Mouse (Mus musculus) thymus, adult 2 months (tissue): Measurements from ENCODE around the gene Cspg5. TPM values are rescaled to one million over a fixed set of nuclear protein-coding genes. Genes with fewer than 3 reads are reported as not detected.

Source experiments
- DNase-seq: peaks from one replicate; pipeline ENCODE4 v3.0.0; 2021
- H3K27ac ChIP-seq: fragments of 200-500 bp; 2 replicates; pipeline ENCODE4 v1.5.1; 2012; ENCODE audit warnings: low read length, control low read depth; ENCODE audit not compliant: control insufficient read depth, insufficient read depth
- H3K27me3 ChIP-seq: fragments of 200-500 bp; 2 replicates; pipeline ENCODE4 v1.6.1; 2012; ENCODE audit warnings: mild to moderate bottlenecking, low read length, moderate library complexity, mixed read lengths; ENCODE audit not compliant: control insufficient read depth, insufficient read depth
- H3K36me3 ChIP-seq: fragments of 200-500 bp; 2 replicates; pipeline ENCODE4 v1.6.1; 2012; ENCODE audit warnings: mild to moderate bottlenecking, low read length, moderate library complexity; ENCODE audit not compliant: control insufficient read depth, insufficient read depth
- H3K4me1 ChIP-seq: fragments of 200-500 bp; replicated peaks from 2 replicates; pipeline ENCODE4 v1.6.1; 2012; ENCODE audit warnings: low read length; ENCODE audit not compliant: control insufficient read depth, insufficient read depth
- H3K4me3 ChIP-seq: fragments of 200-500 bp; 2 replicates; pipeline ENCODE4 v1.5.1; 2012; ENCODE audit warnings: mild to moderate bottlenecking, low read length, control low read depth, moderate library complexity; ENCODE audit not compliant: control insufficient read depth, insufficient read depth
- CTCF ChIP-seq: fragments of 200-500 bp; IDR thresholded peaks from 2 replicates; pipeline ENCODE4 v1.5.1; 2012; ENCODE audit warnings: mild to moderate bottlenecking, control low read depth, low read length, moderate library complexity, borderline replicate concordance; ENCODE audit not compliant: control insufficient read depth, poor library complexity, insufficient read depth; ENCODE audit errors: extremely low read depth
- POLR2A ChIP-seq: fragments of 200-500 bp; IDR thresholded peaks from 2 replicates; pipeline ENCODE4 v1.6.1; 2012; ENCODE audit warnings: mild to moderate bottlenecking, low read length, control low read depth, moderate library complexity; ENCODE audit not compliant: control insufficient read depth, poor library complexity, insufficient read depth; ENCODE audit errors: extremely low read depth
- WGBS: fragments of 180-500 bp; shearing (Covaris S2); methylation state at CpG from one replicate; pipeline ENCODE4 v1.1.7; 2018; 5-methylcytosine and 5-hydroxymethylcytosine counted together
- polyA plus RNA-seq: library from polyadenylated mRNA; depleted of rRNA; stranded (reverse); fragments of >200 nt; gene quantifications from 2 replicates; pipeline ENCODE4 v1.2.3, GENCODE M21; 2012

The Cspg5 gene
- polyA plus RNA-seq, 1 experiment: 0.61 TPM

- H3K4me1 ChIP-seq: no peaks in the 10 kb centered on the region
- no peak overlapping the region for H3K4me3 ChIP-seq
- no peaks in the 10 kb centered on the region for H3K27me3 ChIP-seq
- no peak for TF ChIP-seq CTCF
- no peak for TF ChIP-seq POLR2A
- peaks cover 46% of the 10 kb centered on the region for H3K36me3 ChIP-seq
- 97% methylated on average over 4 of the region's 4 CpGs for WGBS
- no peak overlapping the region for H3K27ac ChIP-seq
- no peak for DNase-seq
Observed at GRCm38 (mm10) chr9:110224273-110224672, 19.3 kb upstream of the Cspg5 start.

- Histone ChIP-seq H3K36me3 (peaks cover 46% of the 10 kb centered on the region), H3K4me1 (no peaks in the 10 kb centered on the region), H3K4me3 (no peak overlapping the region), H3K27me3 (no peaks in the 10 kb centered on the region), H3K27ac (no peak overlapping the region)
- no peak for TF ChIP-seq POLR2A
- TF ChIP-seq CTCF: no peak
- WGBS: 96% methylated on average over 4 of the region's 4 CpGs
- DNase-seq: no peak
Observed at GRCm38 (mm10) chr9:110226191-110226590, 17.4 kb upstream of the Cspg5 start.

- 97% methylated on average over 6 of the region's 6 CpGs for WGBS
- Histone ChIP-seq H3K27ac (no peak overlapping the region), H3K4me3 (no peak overlapping the region), H3K36me3 (peaks cover 32% of the 10 kb centered on the region), H3K27me3 (no peaks in the 10 kb centered on the region), H3K4me1 (no peaks in the 10 kb centered on the region)
- no peak for DNase-seq
- no peak for TF ChIP-seq POLR2A
- TF ChIP-seq CTCF: no peak
Observed at GRCm38 (mm10) chr9:110228671-110229070, 14.9 kb upstream of the Cspg5 start.

- Histone ChIP-seq H3K36me3 (peaks cover 28% of the 10 kb centered on the region), H3K27ac (no peak overlapping the region), H3K4me3 (no peak overlapping the region), H3K27me3 (no peaks in the 10 kb centered on the region), H3K4me1 (no peaks in the 10 kb centered on the region)
- no peak for DNase-seq
- 97% methylated on average over 1 of the region's 1 CpGs for WGBS
- TF ChIP-seq CTCF (no peak), POLR2A (no peak)
Observed at GRCm38 (mm10) chr9:110229112-110229511, 14.5 kb upstream of the Cspg5 start.

GRCm38 (mm10) chr9:110229566-110230248, 13.9 kb upstream of the Cspg5 start:
- no peak overlapping the region for H3K4me3 ChIP-seq
- no peaks in the 10 kb centered on the region for H3K27me3 ChIP-seq
- TF ChIP-seq CTCF (no peak), POLR2A (no peak)
- 86% methylated on average over 10 of the region's 10 CpGs for WGBS
- H3K27ac ChIP-seq: no peak overlapping the region
- H3K4me1 ChIP-seq: no peaks in the 10 kb centered on the region
- peaks cover 28% of the 10 kb centered on the region for H3K36me3 ChIP-seq
- no peak for DNase-seq

GRCm38 (mm10) chr9:110230395-110231071, 13.1 kb upstream of the Cspg5 start:
- no peaks in the 10 kb centered on the region for H3K27me3 ChIP-seq
- no peaks in the 10 kb centered on the region for H3K4me1 ChIP-seq
- 94% methylated on average over 16 of the region's 16 CpGs for WGBS
- peaks cover 32% of the 10 kb centered on the region for H3K36me3 ChIP-seq
- no peak overlapping the region for H3K4me3 ChIP-seq
- H3K27ac ChIP-seq: no peak overlapping the region
- TF ChIP-seq POLR2A (no peak), CTCF (no peak)
- no peak for DNase-seq
